Mouse (Mus musculus): ENCODE measurements at regions not wholly inside any gene's neighbourhood (a gene's known extent, or its start where the extent isn't known, plus 50 kb on each side); places are given as distances from the start of the nearest gene placed in this dataset.
"Not testable (repeated sequence)": the region's sequence is repeated elsewhere in the genome, so short reads cannot be mapped to it uniquely, and the experiment has no call there.

GRCm38 (mm10) chr17:15620746-15621694 lies 56.9 kb upstream of the Prdm9 start:
- Histone ChIP-seq H3K4me1 (ENCODE audit: insufficient read depth, low read length) (no peaks in the 10 kb centered on the region), H3K4me2 (ENCODE audit: low read depth, low read length) (no peak overlapping the region), H3K9me3 (ENCODE audit: low read length) (no peaks in the 10 kb centered on the region), H3K9ac (replicated peaks; ENCODE audit: low read length) (no peak overlapping the region), H3K27ac (no peak overlapping the region), H3K4me3 (ENCODE audit: low read length) (no peak overlapping the region), H3K36me3 (ENCODE audit: insufficient read depth, low read length) (no peaks in the 10 kb centered on the region), H3K27me3 (ENCODE audit: insufficient read depth, low read length) (no peaks in the 10 kb centered on the region)
- no peak for TF ChIP-seq CTCF (IDR thresholded peaks at IDR 0.05; ENCODE audit: low read depth)
- WGBS, result 84% methylated on average over 7 of the region's 7 CpGs
- ATAC-seq (no peak), DNase-seq (ENCODE audit: low spot score) (no peak)

DNA sequence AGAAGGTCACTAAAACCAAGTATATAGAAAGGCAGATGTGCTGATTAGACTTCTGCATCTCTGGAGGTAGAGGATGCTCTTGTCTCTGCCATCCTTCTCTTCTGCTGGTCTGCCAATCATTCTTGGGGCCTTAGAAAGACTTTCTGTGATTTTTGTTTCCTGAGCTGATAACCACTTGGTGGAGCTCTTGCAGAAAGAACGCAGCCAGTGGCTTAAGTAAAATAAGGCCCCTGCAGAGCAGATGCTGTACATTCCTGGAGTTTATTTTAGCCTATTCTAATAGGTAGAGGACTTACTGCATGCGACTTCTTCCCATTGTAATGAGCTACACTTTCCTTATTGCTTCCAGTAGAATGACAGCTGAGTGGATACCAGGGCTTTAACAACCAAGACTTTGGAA lies 58.8 kb upstream of the Prdm9 start:
- Histone ChIP-seq H3K27ac (no peak overlapping the region), H3K27me3 (ENCODE audit: insufficient read depth, low read length) (no peaks in the 10 kb centered on the region), H3K4me2 (ENCODE audit: low read depth, low read length) (no peak overlapping the region), H3K36me3 (ENCODE audit: insufficient read depth, low read length) (no peaks in the 10 kb centered on the region), H3K9ac (replicated peaks; ENCODE audit: low read length) (no peak overlapping the region), H3K4me1 (ENCODE audit: insufficient read depth, low read length) (no peaks in the 10 kb centered on the region), H3K9me3 (ENCODE audit: low read length) (no peaks in the 10 kb centered on the region), H3K4me3 (ENCODE audit: low read length) (no peak overlapping the region)
- DNase-seq (ENCODE audit: low spot score), result peak; percentile 64
- 5% methylated on average over 2 of the region's 2 CpGs for WGBS
- ATAC-seq, result no peak
- peak; percentile 66 for TF ChIP-seq CTCF (IDR thresholded peaks at IDR 0.05; ENCODE audit: low read depth)

DNA sequence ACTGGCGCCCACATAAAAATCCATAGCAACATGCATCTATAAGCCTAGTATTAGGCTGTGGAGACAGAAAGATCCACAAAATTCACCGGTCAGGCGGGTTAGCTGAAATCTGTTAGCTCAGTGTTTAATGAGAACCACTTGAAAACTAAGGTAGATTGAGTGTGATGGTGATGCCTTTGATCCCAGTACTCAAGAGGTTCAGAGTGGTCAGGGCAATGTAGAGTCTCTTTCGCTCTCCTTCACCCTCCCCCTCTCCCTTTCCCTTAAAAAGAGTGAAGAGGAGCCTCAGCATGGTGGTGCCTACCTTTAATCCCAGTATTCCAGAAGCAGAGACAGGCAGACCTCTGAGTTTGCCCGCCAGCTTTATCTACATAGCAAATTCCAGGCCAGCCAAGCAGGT lies 66.6 kb upstream of the Prdm9 start:
- WGBS, result 82% methylated on average over 5 of the region's 5 CpGs

DNA sequence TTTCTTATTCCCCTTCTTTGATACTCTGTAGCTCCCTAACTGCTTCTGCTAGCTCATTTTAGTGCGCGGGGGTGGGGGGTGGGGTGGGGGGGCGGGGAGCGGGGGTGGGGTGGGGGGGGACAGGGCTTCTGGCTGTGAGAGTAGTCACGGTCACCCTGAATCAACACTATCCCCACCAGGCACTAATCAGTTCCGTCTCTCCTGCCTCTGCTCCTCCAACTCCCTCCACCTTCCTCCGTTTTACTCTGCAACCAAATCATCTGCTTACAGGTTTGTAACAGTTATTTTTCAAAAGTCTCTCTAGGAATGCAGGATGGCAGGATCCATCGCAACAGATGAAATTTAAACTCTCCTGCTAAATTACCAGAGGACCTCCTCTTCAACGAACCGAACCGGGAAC lies 67.5 kb upstream of the Prdm9 start:
- no peak for ATAC-seq
- Histone ChIP-seq H3K9ac (replicated peaks; ENCODE audit: low read length) (no peak overlapping the region), H3K27me3 (ENCODE audit: insufficient read depth, low read length) (no peaks in the 10 kb centered on the region), H3K9me3 (ENCODE audit: low read length) (no peaks in the 10 kb centered on the region), H3K36me3 (ENCODE audit: insufficient read depth, low read length) (no peaks in the 10 kb centered on the region), H3K27ac (no peak overlapping the region), H3K4me1 (ENCODE audit: insufficient read depth, low read length) (no peaks in the 10 kb centered on the region), H3K4me3 (ENCODE audit: low read length) (no peak overlapping the region), H3K4me2 (ENCODE audit: low read depth, low read length) (peak overlapping the region; percentile 31)
- DNase-seq (ENCODE audit: low spot score), result no peak
- TF ChIP-seq CTCF (IDR thresholded peaks at IDR 0.05; ENCODE audit: low read depth), result no peak
- 24% methylated on average over 11 of the region's 11 CpGs for WGBS

More for the DNA sequence above, 66.6 kb upstream of the Prdm9 start:
- no peak for TF ChIP-seq CTCF (IDR thresholded peaks at IDR 0.05; ENCODE audit: low read depth)
- no peak overlapping the region for H3K27ac ChIP-seq
- H3K4me1 ChIP-seq (ENCODE audit: insufficient read depth, low read length), result no peaks in the 10 kb centered on the region
- DNase-seq (ENCODE audit: low spot score) (no peak), ATAC-seq (no peak)
- H3K4me3 ChIP-seq (ENCODE audit: low read length), result no peak overlapping the region
- no peaks in the 10 kb centered on the region for H3K27me3 ChIP-seq (ENCODE audit: insufficient read depth, low read length)
- no peak overlapping the region for H3K9ac ChIP-seq (replicated peaks; ENCODE audit: low read length)
- H3K9me3 ChIP-seq (ENCODE audit: low read length), result no peaks in the 10 kb centered on the region
- H3K36me3 ChIP-seq (ENCODE audit: insufficient read depth, low read length), result no peaks in the 10 kb centered on the region
- 0 out of 2 replicates have a peak overlapping the region, but pooled peaks have one; percentile 31 for H3K4me2 ChIP-seq (ENCODE audit: low read depth, low read length)

- H3K27ac ChIP-seq, result no peak overlapping the region
- no peaks in the 10 kb centered on the region for H3K27me3 ChIP-seq (ENCODE audit: insufficient read depth, low read length)
- H3K36me3 ChIP-seq (ENCODE audit: insufficient read depth, low read length), result no peaks in the 10 kb centered on the region
- no peak overlapping the region; the same call in 1 of the 2 replicates for H3K4me2 ChIP-seq (ENCODE audit: low read depth, low read length)
- no peak overlapping the region for H3K4me3 ChIP-seq (ENCODE audit: low read length)
- no peaks in the 10 kb centered on the region for H3K9me3 ChIP-seq (ENCODE audit: low read length)
- ATAC-seq (no peak), DNase-seq (ENCODE audit: low spot score) (no peak)
- 47% methylated on average over 1 of the region's 1 CpGs for WGBS
- no peaks in the 10 kb centered on the region for H3K4me1 ChIP-seq (ENCODE audit: insufficient read depth, low read length)
- TF ChIP-seq CTCF (IDR thresholded peaks at IDR 0.05; ENCODE audit: low read depth), result no peak
- H3K9ac ChIP-seq (replicated peaks; ENCODE audit: low read length), result no peak overlapping the region
These were observed 67.9 kb upstream of the Prdm9 start for GRCm38 (mm10) chr17:15632090-15632489.

- WGBS, result 59% methylated on average over 12 of the region's 12 CpGs
- H3K4me3 ChIP-seq (ENCODE audit: low read length); ATAC-seq; H3K9ac ChIP-seq (replicated peaks; ENCODE audit: low read length); H3K27me3 ChIP-seq (ENCODE audit: insufficient read depth, low read length); H3K4me1 ChIP-seq (ENCODE audit: insufficient read depth, low read length); H3K27ac ChIP-seq; H3K9me3 ChIP-seq (ENCODE audit: low read length); DNase-seq (ENCODE audit: low spot score); H3K36me3 ChIP-seq (ENCODE audit: insufficient read depth, low read length); H3K4me2 ChIP-seq (ENCODE audit: low read depth, low read length): not testable (repeated sequence)
These were observed 65.5 kb upstream of the Chd1 start for GRCm38 (mm10) chr17:15639111-15639865.
